Mouse (Mus musculus) CH12.LX (cell line): ENCODE measurements at regions not wholly inside any gene's neighbourhood (a gene's known extent, or its start where the extent isn't known, plus 50 kb on each side); places are given as distances from the start of the nearest gene placed in this dataset.

ENCODE experiments used
- CHD2 ChIP-seq: IDR thresholded peaks from 2 replicates; pipeline ENCODE4 v1.6.1; 2011; ENCODE audit warnings: low read length, improper control_type of control experiment
- EP300 ChIP-seq: IDR thresholded peaks from 2 replicates; pipeline ENCODE4 v1.6.1; 2011; ENCODE audit warnings: low read length, improper control_type of control experiment
- HCFC1 ChIP-seq: IDR thresholded peaks from 2 replicates; pipeline ENCODE4 v1.6.1; 2012; ENCODE audit warnings: low read depth, mild to moderate bottlenecking, inconsistent platforms, low read length, improper control_type of control experiment
- MAX ChIP-seq: IDR thresholded peaks from 2 replicates; pipeline ENCODE4 v1.6.1; 2011; ENCODE audit warnings: low read length, improper control_type of control experiment
- POLR2A ChIP-seq: IDR thresholded peaks from 2 replicates; pipeline ENCODE4 v1.6.1; 2011; ENCODE audit warnings: low read depth, mild to moderate bottlenecking, improper control_type of control experiment, low read length
- USF1 ChIP-seq: IDR thresholded peaks from 2 replicates; pipeline ENCODE4 v1.6.1; 2014; ENCODE audit warnings: low read depth, mild to moderate bottlenecking, inconsistent platforms, low read length, improper control_type of control experiment
- ZC3H11A ChIP-seq: IDR thresholded peaks from 2 replicates; pipeline ENCODE4 v1.6.1; 2012; ENCODE audit warnings: low read depth, mild to moderate bottlenecking, inconsistent platforms, low read length, improper control_type of control experiment

- TF ChIP-seq EP300 (peak; percentile 77; the same call in 1 of the 2 replicates), ZC3H11A (no peak), CHD2 (no peak), USF1 (no peak), HCFC1 (no peak), POLR2A (no peak), MAX (no peak)
Measured at GRCm38 (mm10) chr5:82728240-82728639, 626.8 kb downstream of the Tecrl start.
